In genomic region chr13:111685751-111686462, GRCm38 (mm10) we compare ENCODE assay signal across 8 mouse cellular contexts. TPM values are rescaled to one million over a fixed set of nuclear protein-coding genes. Genes with fewer than 3 reads are reported as not detected.
DNase-seq lines count a peak whose midpoint lies in the region; ATAC-seq and TF ChIP-seq lines count a peak whose summit lies in the region.

No protein-coding gene starts in this region.

- H3K9me3 ChIP-seq in embryonic facial prominence, embryonic 12.5 days, result no peaks in the 10 kb centered on the region
- H3K9me3 ChIP-seq in limb, embryonic 12.5 days, result no peaks in the 10 kb centered on the region
- H3K9me3 ChIP-seq in midbrain, embryonic 14.5 days (ENCODE audit: control insufficient read depth, low read length), result no peaks in the 10 kb centered on the region

- no peak for TF ChIP-seq POLR2A in kidney, adult 2 months (IDR thresholded peaks at IDR 0.05; ENCODE audit: low read depth, low read length)

- DNase-seq in 3T3-L1 (ENCODE audit: low read depth, low spot score), result peak; percentile 65
- DNase-seq in adrenal gland, postnatal 36 days, result peak; percentile 93 to 95
- peak; percentile 86 to 92 for DNase-seq in heart, adult 18-20 months
- peak; percentile 91 for DNase-seq in kidney, adult 2 months
- DNase-seq in midbrain, embryonic 14.5 days, result peak; percentile 94
- peak; percentile 76 to 83 for DNase-seq in spleen, adult 18-20 months

- no peak for TF ChIP-seq CTCF in kidney, adult 2 months (conservative IDR thresholded peaks at IDR 0.05; ENCODE audit: insufficient read depth, insufficient read length, low read depth, low read length)

- ATAC-seq in embryonic facial prominence, embryonic 12.5 days (ENCODE audit: insufficient number of reproducible peaks, insufficient read depth, low FRiP score, low TSS enrichment), result peak; percentile 93
- peak; percentile 95 for ATAC-seq in limb, embryonic 12.5 days (ENCODE audit: insufficient number of reproducible peaks, insufficient read depth, low FRiP score, low TSS enrichment, low read depth)
- peak; percentile 96 for ATAC-seq in midbrain, embryonic 14.5 days (ENCODE audit: low FRiP score, low TSS enrichment)

- peak overlapping the region; percentile 81 for H3K4me2 ChIP-seq in embryonic facial prominence, embryonic 12.5 days (replicated peaks)
- H3K4me2 ChIP-seq in limb, embryonic 12.5 days, result peak overlapping the region; percentile 83
- peak overlapping the region; percentile 88 for H3K4me2 ChIP-seq in midbrain, embryonic 14.5 days (ENCODE audit: low read length)

- H3K27me3 ChIP-seq in embryonic facial prominence, embryonic 12.5 days, result no peaks in the 10 kb centered on the region
- no peaks in the 10 kb centered on the region for H3K27me3 ChIP-seq in kidney, adult 2 months (replicated peaks; ENCODE audit: control insufficient read depth, insufficient read depth, low read length)
- H3K27me3 ChIP-seq in limb, embryonic 12.5 days, result no peaks in the 10 kb centered on the region
- H3K27me3 ChIP-seq in midbrain, embryonic 14.5 days (ENCODE audit: control insufficient read depth, insufficient read depth, low read length), result no peaks in the 10 kb centered on the region

- peak overlapping the region; percentile 78 for H3K4me3 ChIP-seq in embryonic facial prominence, embryonic 12.5 days
- peak overlapping the region; percentile 79 for H3K4me3 ChIP-seq in kidney, adult 2 months (ENCODE audit: insufficient read depth, low read depth, low read length)
- H3K4me3 ChIP-seq in limb, embryonic 12.5 days (replicated peaks), result peak overlapping the region; percentile 95
- peak overlapping the region; percentile 93 for H3K4me3 ChIP-seq in midbrain, embryonic 14.5 days (replicated peaks; ENCODE audit: low read depth, low read length)

- under 1% methylated on average over 70 of the region's 86 CpGs for WGBS in embryonic facial prominence, embryonic 12.5 days
- WGBS in kidney, adult 2 months, result under 1% methylated on average over 85 of the region's 86 CpGs
- WGBS in limb, embryonic 12.5 days, result under 1% methylated on average over 81 of the region's 86 CpGs
- WGBS in midbrain, embryonic 14.5 days, result 1% methylated on average over 83 of the region's 86 CpGs

- H3K36me3 ChIP-seq in embryonic facial prominence, embryonic 12.5 days, result no peaks in the 10 kb centered on the region
- no peaks in the 10 kb centered on the region for H3K36me3 ChIP-seq in kidney, adult 2 months (ENCODE audit: control insufficient read depth, insufficient read depth, low read length)
- no peaks in the 10 kb centered on the region for H3K36me3 ChIP-seq in limb, embryonic 12.5 days
- no peaks in the 10 kb centered on the region; the same call in 1 of the 2 replicates for H3K36me3 ChIP-seq in midbrain, embryonic 14.5 days (ENCODE audit: control insufficient read depth, insufficient read depth, low read length)

- H3K27ac ChIP-seq in embryonic facial prominence, embryonic 12.5 days, result peak overlapping the region; percentile 97
- H3K27ac ChIP-seq in kidney, adult 2 months (ENCODE audit: insufficient read depth, low read depth, low read length), result peak overlapping the region; percentile 68
- H3K27ac ChIP-seq in limb, embryonic 12.5 days, result peak overlapping the region; percentile 97
- H3K27ac ChIP-seq in midbrain, embryonic 14.5 days (replicated peaks; ENCODE audit: low read depth, low read length), result peak overlapping the region; percentile 98

- no peaks in the 10 kb centered on the region; the same call in 1 of the 2 replicates for H3K4me1 ChIP-seq in embryonic facial prominence, embryonic 12.5 days
- H3K4me1 ChIP-seq in kidney, adult 2 months (ENCODE audit: control insufficient read depth, insufficient read depth, low read length), result no peaks in the 10 kb centered on the region
- peaks cover 3% of the 10 kb centered on the region; the same call in 1 of the 2 replicates for H3K4me1 ChIP-seq in limb, embryonic 12.5 days (replicated peaks)
- no peaks in the 10 kb centered on the region; the same call in 1 of the 2 replicates for H3K4me1 ChIP-seq in midbrain, embryonic 14.5 days (ENCODE audit: control insufficient read depth, insufficient read depth, low read length)

- H3K9ac ChIP-seq in embryonic facial prominence, embryonic 12.5 days, result peak overlapping the region; percentile 97
- peak overlapping the region; percentile 98 for H3K9ac ChIP-seq in limb, embryonic 12.5 days (replicated peaks)
- peak overlapping the region; percentile 97 for H3K9ac ChIP-seq in midbrain, embryonic 14.5 days (replicated peaks; ENCODE audit: low read length)

RNA-seq across cellular contexts. Expression of gene Mier3, which starts 5.1 kb away (rescaled TPM):
- 10 to 100 TPM; 39.9 to 44.4 TPM for total RNA-seq in adrenal gland, postnatal 36 days (2021)
- polyA plus RNA-seq in embryonic facial prominence, embryonic 12.5 days (2016; fragmentation: Nextera tagmentation; extraction: Ambion mirVana), result 24.9 and 28.3 TPM in 2 replicates
- 10 to 100 TPM; 13.8 to 15.1 TPM for total RNA-seq in heart, adult 18-20 months (2021)
- polyA plus RNA-seq in kidney, adult 2 months (2012; rRNA removed), result 3.9 and 4.7 TPM in 2 replicates
- 27.1 and 30.0 TPM in 2 replicates for polyA plus RNA-seq in limb, embryonic 12.5 days (2016; fragmentation: Nextera tagmentation; extraction: Ambion mirVana)
- polyA plus RNA-seq in midbrain, embryonic 14.5 days (2014; fragmentation: Nextera tagmentation; extraction: Ambion mirVana), result 27.5 and 27.9 TPM in 2 replicates

Comparison
In these comparisons a context has a peak if more than half of its experiments do, and no peak if none do; other contexts are left out.
1. Peak in every context shown above with its lines: DNase-seq, ATAC-seq, H3K4me3 ChIP-seq and H3K27ac ChIP-seq.